Mouse (Mus musculus) lung, postnatal 0 days (tissue): ENCODE measurements around the gene Scd2. TPM values are rescaled to one million over a fixed set of nuclear protein-coding genes. Genes with fewer than 3 reads are reported as not detected.

Experiments
- ATAC-seq: fragments of 200-750 bp; cut with Nextera tagmentation; 2 replicates; pipeline ENCODE4 v1.8.0; 2017; ENCODE audit warnings: moderate library complexity
- DNase-seq: peaks from one replicate; pipeline ENCODE4 v3.0.0-alpha.2; 2016; ENCODE audit warnings: low spot score
- H3K27ac ChIP-seq: fragments of 300-500 bp; sonication (generic); 2 replicates; pipeline ENCODE4 v1.5.1; 2014; ENCODE audit warnings: antibody characterized with exemption, mild to moderate bottlenecking, low read length, mixed read lengths
- H3K27me3 ChIP-seq: fragments of 300-500 bp; sonication (generic); replicated peaks from 2 replicates; pipeline ENCODE4 v1.6.1; 2014; ENCODE audit warnings: low read length, mixed read lengths; ENCODE audit not compliant: insufficient read depth
- H3K36me3 ChIP-seq: fragments of 300-500 bp; sonication (generic); 2 replicates; pipeline ENCODE4 v1.6.1; 2014; ENCODE audit warnings: low read length, mixed read lengths; ENCODE audit not compliant: insufficient read depth
- H3K4me1 ChIP-seq: fragments of 300-500 bp; sonication (generic); 2 replicates; pipeline ENCODE4 v1.6.1; 2014; ENCODE audit warnings: antibody characterized with exemption, low read depth, low read length, mixed read lengths; ENCODE audit not compliant: insufficient read depth
- H3K4me2 ChIP-seq: fragments of 300-500 bp; sonication (generic); replicated peaks from 2 replicates; pipeline ENCODE4 v1.6.1; 2014; ENCODE audit warnings: low read depth, mild to moderate bottlenecking, low read length, moderate library complexity, mixed read lengths
- H3K4me3 ChIP-seq: fragments of 300-500 bp; sonication (generic); 2 replicates; pipeline ENCODE4 v1.5.1; 2014; ENCODE audit warnings: low read depth, low read length
- H3K9ac ChIP-seq: fragments of 300-500 bp; sonication (generic); replicated peaks from 2 replicates; pipeline ENCODE4 v1.6.1; 2014; ENCODE audit warnings: low read depth, mild to moderate bottlenecking
- H3K9me3 ChIP-seq: fragments of 300-500 bp; sonication (generic); 2 replicates; pipeline ENCODE4 v1.6.1; 2016; ENCODE audit warnings: low read length, mixed read lengths
- CTCF ChIP-seq: IDR thresholded peaks from 2 replicates; pipeline ENCODE4 v1.5.1; 2016; ENCODE audit warnings: antibody characterized with exemption, mild to moderate bottlenecking
- EP300 ChIP-seq: IDR thresholded peaks from 2 replicates; pipeline ENCODE4 v1.6.1; 2016; ENCODE audit warnings: antibody characterized with exemption, mild to moderate bottlenecking, control low read depth
- WGBS: fragments of 180-500 bp; shearing (Covaris S2); extraction: QIAGEN DNeasy Blood & Tissue Kit; methylation state at CpG from one replicate; pipeline ENCODE4 v1.1.7; 2014; 5-methylcytosine and 5-hydroxymethylcytosine counted together
- polyA plus RNA-seq: library from polyadenylated mRNA; unstranded; fragments of >200 nt; fragmentation: Nextera tagmentation; extraction: Ambion mirVana; gene quantifications from 2 replicates; pipeline ENCODE4 v1.2.1, GENCODE M21; 2015

The Scd2 gene
- 99.3 and 118 TPM in 2 replicates for polyA plus RNA-seq

- H3K27me3 ChIP-seq = no peaks in the 10 kb centered on the region
- DNase-seq (peak; percentile 51), ATAC-seq (peak; percentile 28; the same call in 1 of the 2 replicates)
- H3K4me2 ChIP-seq = peak within 1 kb of the TSS; percentile 70
- WGBS = 6% methylated on average over 21 of the region's 21 CpGs
- H3K27ac ChIP-seq = peak within 1 kb of the TSS; percentile 84
- H3K4me1 ChIP-seq = peaks cover 36% of the 10 kb centered on the region
- H3K9ac ChIP-seq = peak within 1 kb of the TSS; percentile 20; the same call in 1 of the 2 replicates
- no peaks in the 10 kb centered on the region for H3K36me3 ChIP-seq
- TF ChIP-seq EP300 = no peak
- TF ChIP-seq CTCF = no peak
- H3K4me3 ChIP-seq = peak within 1 kb of the TSS; percentile 67
- H3K9me3 ChIP-seq = no peaks in the 10 kb centered on the region
Measured at GRCm38 (mm10) chr19:44292941-44293768, at the start of gene Scd2. Gene Scd2 (plus strand): TSS chr19:44293674.

- DNase-seq (peak; percentile 95), ATAC-seq (no peak)
- TF ChIP-seq CTCF = peak; percentile 71
- peak; percentile 47 for TF ChIP-seq EP300
- 0 out of 2 replicates have a peak overlapping the region, but pooled peaks have one; percentile 66 for H3K27ac ChIP-seq
- peak overlapping the region; percentile 64 for H3K4me2 ChIP-seq
- H3K9ac ChIP-seq = no peak overlapping the region
- 0 out of 2 replicates have a peak overlapping the region, but pooled peaks have one; percentile 1 for H3K4me3 ChIP-seq
- no peaks in the 10 kb centered on the region for H3K27me3 ChIP-seq
- peaks cover 10% of the 10 kb centered on the region; the same call in 1 of the 2 replicates for H3K4me1 ChIP-seq
- no peaks in the 10 kb centered on the region for H3K9me3 ChIP-seq
- WGBS = under 1% methylated on average over 5 of the region's 5 CpGs
- H3K36me3 ChIP-seq = no peaks in the 10 kb centered on the region
Measured at GRCm38 (mm10) chr19:44245761-44246171, 47.7 kb upstream of the Scd2 start.

GRCm38 (mm10) chr19:44246341-44246911 lies 47.0 kb upstream of the Scd2 start:
- ATAC-seq (no peak), DNase-seq (peak; percentile 64)
- Histone ChIP-seq H3K4me2 (peak overlapping the region; percentile 64), H3K36me3 (no peaks in the 10 kb centered on the region), H3K4me1 (peaks cover 10% of the 10 kb centered on the region; the same call in 1 of the 2 replicates), H3K27ac (peak overlapping the region; percentile 66), H3K9me3 (no peaks in the 10 kb centered on the region), H3K4me3 (peak overlapping the region; percentile 1; the same call in 1 of the 2 replicates), H3K9ac (no peak overlapping the region), H3K27me3 (no peaks in the 10 kb centered on the region)
- 31% methylated on average over 11 of the region's 11 CpGs for WGBS
- no peak for TF ChIP-seq CTCF
- TF ChIP-seq EP300 = no peak; the same call in 1 of the 2 replicates

DNA sequence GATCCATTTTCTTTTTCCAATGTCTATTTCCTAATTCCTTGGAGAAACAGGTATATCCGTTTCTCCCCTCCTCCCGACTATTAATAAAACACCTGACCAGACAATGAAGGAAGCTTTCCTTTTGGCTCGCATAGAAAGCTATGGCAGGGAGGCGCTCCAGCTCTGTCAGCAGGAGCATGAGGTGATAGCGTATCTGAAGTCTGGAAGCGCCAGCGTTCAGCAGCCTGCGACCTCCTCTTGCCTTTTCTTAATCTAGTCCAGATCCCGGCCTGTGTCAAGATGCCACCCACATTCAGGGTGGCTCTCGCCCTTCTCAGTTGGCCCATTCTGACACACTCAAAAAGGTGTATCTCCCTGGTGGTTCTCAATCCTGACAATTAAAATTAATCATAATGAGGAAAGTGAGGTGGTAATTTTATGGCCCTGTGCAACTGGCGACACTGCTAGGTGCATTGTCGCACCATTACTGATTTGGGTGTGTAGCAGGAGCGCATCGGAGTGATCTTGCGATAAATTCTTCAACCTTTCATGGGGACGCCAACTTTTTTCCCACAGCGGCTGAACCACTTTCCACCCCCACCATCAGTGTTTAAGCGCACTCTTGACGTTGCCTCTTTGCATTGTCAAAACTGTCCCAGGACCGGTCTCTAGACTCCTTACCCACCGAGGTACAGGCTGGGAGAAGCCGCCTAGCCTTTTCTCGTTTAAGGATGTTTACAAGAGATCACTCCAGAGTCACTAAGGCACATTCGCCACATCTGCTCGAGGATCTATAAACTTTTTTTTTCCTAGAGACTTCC lies 46.0 kb upstream of the Scd2 start:
- Histone ChIP-seq H3K9ac (peak overlapping the region; percentile 32; the same call in 1 of the 2 replicates), H3K4me1 (peaks cover 10% of the 10 kb centered on the region; the same call in 1 of the 2 replicates), H3K4me3 (peak overlapping the region; percentile 30), H3K27me3 (no peaks in the 10 kb centered on the region), H3K27ac (peak overlapping the region; percentile 92), H3K4me2 (peak overlapping the region; percentile 64), H3K9me3 (no peaks in the 10 kb centered on the region), H3K36me3 (no peaks in the 10 kb centered on the region)
- ATAC-seq (peak; percentile 11), DNase-seq (peak; percentile 12)
- WGBS = 4% methylated on average over 25 of the region's 25 CpGs
- no peak for TF ChIP-seq CTCF
- no peak; the same call in 1 of the 2 replicates for TF ChIP-seq EP300

GRCm38 (mm10) chr19:44248081-44248853 lies 45.2 kb upstream of the Scd2 start:
- 0 out of 2 replicates have a peak overlapping the region, but pooled peaks have one; percentile 32 for H3K9ac ChIP-seq
- H3K4me3 ChIP-seq = peak overlapping the region; percentile 30
- peak overlapping the region; percentile 92 for H3K27ac ChIP-seq
- ATAC-seq (peak; percentile 97), DNase-seq (peak; percentile 100)
- H3K4me1 ChIP-seq = peaks cover 10% of the 10 kb centered on the region; the same call in 1 of the 2 replicates
- 1% methylated on average over 30 of the region's 36 CpGs for WGBS
- no peaks in the 10 kb centered on the region for H3K9me3 ChIP-seq
- no peaks in the 10 kb centered on the region for H3K27me3 ChIP-seq
- TF ChIP-seq CTCF (no peak), EP300 (0 out of 2 replicates have a peak, but pooled peaks have one; percentile 10)
- peak overlapping the region; percentile 64 for H3K4me2 ChIP-seq
- no peaks in the 10 kb centered on the region for H3K36me3 ChIP-seq
